Mouse (Mus musculus) liver, embryonic 14.5 days (tissue): ENCODE results near the gene Ect2. TPM values are rescaled to one million over a fixed set of nuclear protein-coding genes. Genes with fewer than 3 reads are reported as not detected.

ENCODE experiments used
- ATAC-seq: fragments of 200-750 bp; cut with Nextera tagmentation; 2 replicates; pipeline ENCODE4 v1.8.0; 2017; ENCODE audit warnings: moderate number of reproducible peaks, mild to moderate bottlenecking, moderate library complexity; ENCODE audit not compliant: insufficient read depth
- DNase-seq, 3 experiments: peaks; one replicate each; pipeline ENCODE4 v3.0.0-alpha.2; 2012 to 2013; ENCODE audit warnings: low read depth in 3 of 3, low spot score in 3 of 3
- H3K27ac ChIP-seq: fragments of 300-500 bp; sonication (generic); 2 replicates; pipeline ENCODE4 v1.5.1; 2014; ENCODE audit warnings: moderate library complexity, mild to moderate bottlenecking, control low read depth, inconsistent platforms
- H3K27me3 ChIP-seq: fragments of 300-500 bp; sonication (generic); 2 replicates; pipeline ENCODE4 v1.6.1; 2014; ENCODE audit warnings: mild to moderate bottlenecking, low read length, moderate library complexity; ENCODE audit not compliant: control insufficient read depth, insufficient read depth
- H3K36me3 ChIP-seq: fragments of 300-500 bp; sonication (generic); replicated peaks from 2 replicates; pipeline ENCODE4 v1.6.1; 2014; ENCODE audit warnings: low read depth; ENCODE audit not compliant: control insufficient read depth, insufficient read depth
- H3K4me1 ChIP-seq, 2 experiments: fragments of 200-500 bp in 1 of 2; fragments of 300-500 bp in 1 of 2; sonication (generic) in 1 of 2; replicated peaks; 2 replicates each; pipeline ENCODE4 v1.6.1; 2012 to 2014; ENCODE audit warnings: antibody characterized with exemption in 1 of 2, inconsistent platforms in 1 of 2, low read length in 1 of 2; ENCODE audit not compliant: control insufficient read depth in 2 of 2, insufficient read depth in 2 of 2
- H3K4me2 ChIP-seq: fragments of 300-500 bp; sonication (generic); 2 replicates; pipeline ENCODE4 v1.6.1; 2014; ENCODE audit warnings: low read depth, mild to moderate bottlenecking, control low read depth, moderate library complexity
- H3K4me3 ChIP-seq, 2 experiments: fragments of 200-500 bp in 1 of 2; fragments of 300-500 bp in 1 of 2; sonication (generic) in 1 of 2; 2 replicates each; pipeline ENCODE4 v1.5.1; 2012 to 2014; ENCODE audit warnings: low read depth in 2 of 2, low read length in 2 of 2, mild to moderate bottlenecking in 2 of 2, control low read depth in 1 of 2, inconsistent platforms in 1 of 2, moderate library complexity in 1 of 2; ENCODE audit not compliant: insufficient read depth in 1 of 2
- H3K9ac ChIP-seq: fragments of 300-500 bp; sonication (generic); replicated peaks from 2 replicates; pipeline ENCODE4 v1.6.1; 2014; ENCODE audit warnings: mild to moderate bottlenecking, control low read depth, moderate library complexity
- H3K9me3 ChIP-seq: fragments of 300-500 bp; sonication (generic); 2 replicates; pipeline ENCODE4 v1.6.1; 2016; ENCODE audit warnings: low read length, mixed read lengths; ENCODE audit not compliant: control insufficient read depth
- CTCF ChIP-seq: IDR thresholded peaks from 2 replicates; pipeline ENCODE4 v1.5.1; 2016; ENCODE audit warnings: antibody characterized with exemption, low read depth, control low read depth
- EP300 ChIP-seq: IDR thresholded peaks from 2 replicates; pipeline ENCODE4 v1.6.1; 2016; ENCODE audit warnings: antibody characterized with exemption, low read depth
- WGBS: fragments of 180-500 bp; shearing (Covaris S2); extraction: QIAGEN DNeasy Blood & Tissue Kit; methylation state at CpG from one replicate; pipeline ENCODE4 v1.1.7; 2014; ENCODE audit not compliant: insufficient replicate concordance; 5-methylcytosine and 5-hydroxymethylcytosine counted together
- polyA plus RNA-seq, 2 experiments: library from polyadenylated mRNA; depleted of rRNA in 1 of 2; stranded (reverse) in 1 of 2; unstranded in 1 of 2; fragments of >200 nt; fragmentation: Nextera tagmentation in 1 of 2; extraction: Ambion mirVana in 1 of 2; gene quantifications; 2 replicates each; pipeline versions ENCODE4 v1.2.1 to v1.2.3; 2012 to 2014

Gene Ect2
- polyA plus RNA-seq, 2 experiments, result 15.9 to 37.2 TPM

GRCm38 (mm10) chr3:27179711-27180110 lies 26.0 kb upstream of the Ect2 start:
- DNase-seq (no peak), ATAC-seq (no peak)
- no peak overlapping the region for H3K9ac ChIP-seq
- no peak overlapping the region for H3K4me3 ChIP-seq
- WGBS, result 59% methylated on average over 8 of the region's 8 CpGs
- TF ChIP-seq EP300 (no peak), CTCF (no peak)
- no peaks in the 10 kb centered on the region for H3K36me3 ChIP-seq
- H3K27me3 ChIP-seq, result no peaks in the 10 kb centered on the region
- peaks cover 0 to 4% of the 10 kb centered on the region in 2 experiments; a peak in 2 of 4 replicates for H3K4me1 ChIP-seq
- H3K27ac ChIP-seq, result no peak overlapping the region
- H3K9me3 ChIP-seq, result no peaks in the 10 kb centered on the region
- H3K4me2 ChIP-seq, result no peak overlapping the region

DNA sequence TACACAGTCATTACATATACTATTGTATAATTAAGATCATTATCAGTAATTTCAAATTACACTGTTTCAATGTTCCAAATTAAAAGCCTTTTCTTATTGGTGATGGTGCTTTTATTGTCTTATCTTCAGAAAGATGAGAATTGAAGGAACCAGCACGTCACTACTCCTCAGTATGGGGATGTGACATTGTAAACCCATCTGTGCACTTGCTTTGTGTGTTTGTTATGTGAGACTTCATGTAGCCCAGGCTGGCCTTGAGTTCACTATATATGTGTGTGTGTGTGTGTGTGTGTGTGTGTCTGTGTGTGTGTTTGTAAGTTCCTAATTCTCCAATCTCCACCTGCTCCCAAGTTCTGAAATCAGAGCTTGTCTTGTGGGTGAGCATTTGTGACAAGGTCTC lies 16.6 kb upstream of the Ect2 start:
- Histone ChIP-seq H3K27ac (no peak overlapping the region), H3K4me1 (no peaks in the 10 kb centered on the region), H3K36me3 (no peaks in the 10 kb centered on the region), H3K4me3 (no peak overlapping the region), H3K9ac (no peak overlapping the region), H3K27me3 (no peaks in the 10 kb centered on the region), H3K4me2 (no peak overlapping the region), H3K9me3 (no peaks in the 10 kb centered on the region)
- no peak for ATAC-seq
- no peak for DNase-seq
- WGBS, result 44% methylated on average over 1 of the region's 1 CpGs
- TF ChIP-seq EP300 (no peak), CTCF (no peak)

DNA sequence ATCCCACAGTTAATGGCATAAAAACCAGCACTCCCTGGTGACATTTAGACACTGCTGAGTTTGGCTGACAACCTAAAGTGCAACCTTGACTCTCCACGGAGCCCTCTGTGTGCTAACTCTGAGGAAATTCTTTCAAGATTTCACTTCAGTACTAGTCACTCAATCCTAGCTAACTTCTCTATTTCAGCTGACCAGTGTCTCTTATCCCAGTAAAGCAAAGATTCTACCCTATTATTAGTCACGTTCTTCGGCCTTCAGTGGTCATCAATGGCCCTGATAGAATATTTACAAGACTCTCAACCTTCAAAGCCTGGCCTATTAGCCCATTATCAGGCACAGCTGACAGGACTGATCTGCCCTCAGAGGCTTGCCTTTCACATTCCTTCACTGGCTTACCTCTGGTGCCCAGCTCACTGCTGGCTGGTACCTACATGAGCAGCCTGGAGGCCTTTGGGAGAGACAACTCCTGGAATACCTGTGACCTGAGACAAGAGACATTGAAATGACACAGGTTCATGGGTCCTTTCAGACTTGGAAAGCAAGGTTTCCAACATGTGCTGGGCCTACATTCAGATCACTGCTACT lies 11.9 kb upstream of the Ect2 start:
- Histone ChIP-seq H3K9me3 (no peaks in the 10 kb centered on the region), H3K9ac (no peak overlapping the region), H3K4me3 (no peak overlapping the region), H3K27ac (no peak overlapping the region), H3K36me3 (no peaks in the 10 kb centered on the region), H3K4me1 (no peaks in the 10 kb centered on the region; a peak in 1 of 4 replicates), H3K4me2 (no peak overlapping the region), H3K27me3 (no peaks in the 10 kb centered on the region)
- ATAC-seq (no peak), DNase-seq (no peak)
- no peak for TF ChIP-seq EP300
- TF ChIP-seq CTCF, result no peak
- whole genome bisulfite sequencing, result 57% methylated on average over 3 of the region's 3 CpGs

- no peak for ATAC-seq
Measured at GRCm38 (mm10) chr3:27162410-27162804, 8.7 kb upstream of the Ect2 start.

DNA sequence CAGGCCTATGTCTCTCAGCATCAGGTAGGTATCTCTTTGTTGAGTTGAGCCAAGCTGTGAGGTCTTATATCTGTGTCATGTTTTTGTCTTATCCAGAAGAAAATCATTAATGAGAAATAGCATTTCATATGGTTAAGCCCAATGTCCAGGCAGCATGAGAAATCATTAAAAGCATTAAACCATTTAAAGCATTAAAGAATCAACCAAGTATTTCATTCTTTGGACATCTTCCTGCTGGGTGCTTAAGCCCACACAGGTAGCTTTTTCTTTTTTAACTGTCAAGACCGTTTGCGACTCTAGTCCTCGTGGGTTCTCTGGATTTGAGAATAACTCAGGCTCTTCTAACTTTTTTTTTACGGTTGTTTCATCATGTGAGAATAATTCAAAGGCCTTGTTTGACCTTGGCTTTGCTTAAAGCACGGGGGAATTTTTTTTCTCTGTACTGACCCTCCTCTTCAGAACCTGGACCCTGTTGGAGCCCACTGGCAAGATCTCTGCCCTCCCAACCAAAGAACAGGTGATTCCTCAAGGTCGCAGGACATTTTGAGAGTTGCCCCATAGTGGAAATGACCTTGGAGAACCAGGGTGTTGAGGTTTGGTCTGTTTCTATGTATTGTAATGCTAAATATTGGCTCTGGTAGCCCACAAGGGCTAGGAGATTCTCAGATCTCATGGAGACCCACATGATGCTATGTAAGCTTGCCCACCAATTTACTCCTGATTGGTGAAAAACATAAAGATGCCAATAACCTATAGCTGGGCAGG lies 8.1 kb upstream of the Ect2 start:
- no peak overlapping the region for H3K4me2 ChIP-seq
- DNase-seq (no peak), ATAC-seq (no peak)
- no peak overlapping the region for H3K4me3 ChIP-seq
- no peak for TF ChIP-seq CTCF
- no peak for TF ChIP-seq EP300
- H3K36me3 ChIP-seq, result no peaks in the 10 kb centered on the region
- no peaks in the 10 kb centered on the region for H3K9me3 ChIP-seq
- H3K27me3 ChIP-seq, result no peaks in the 10 kb centered on the region
- WGBS, result 57% methylated on average over 6 of the region's 6 CpGs
- no peak overlapping the region for H3K27ac ChIP-seq
- H3K4me1 ChIP-seq, result no peaks in the 10 kb centered on the region; a peak in 1 of 4 replicates
- H3K9ac ChIP-seq, result no peak overlapping the region

More at GRCm38 (mm10) chr3:27162410-27162804, 8.7 kb upstream of the Ect2 start:
- H3K27me3 ChIP-seq, result no peaks in the 10 kb centered on the region
- WGBS, result 44% methylated on average over 2 of the region's 2 CpGs
- DNase-seq, result no peak
- H3K4me3 ChIP-seq, result no peak overlapping the region
- no peak overlapping the region for H3K27ac ChIP-seq
- no peak overlapping the region for H3K9ac ChIP-seq
- no peaks in the 10 kb centered on the region; a peak in 1 of 4 replicates for H3K4me1 ChIP-seq
- no peak overlapping the region for H3K4me2 ChIP-seq
- TF ChIP-seq CTCF, result no peak
- no peaks in the 10 kb centered on the region for H3K9me3 ChIP-seq
- H3K36me3 ChIP-seq, result no peaks in the 10 kb centered on the region
